Mouse (Mus musculus) thymus, postnatal 14 days (tissue): ENCODE measurements around the gene Doc2g.

Experiments
- DNase-seq: peaks from one replicate; pipeline ENCODE4 v3.0.0; 2021

Gene Doc2g

GRCm38 (mm10) chr19:4055216-4055946, 52.3 kb downstream of the Doc2g start:
- DNase-seq, result no peak

- DNase-seq, result no peak
Observed at GRCm38 (mm10) chr19:4055947-4056693, 53.0 kb downstream of the Doc2g start.
